Mouse (Mus musculus) CH12.LX (cell line): ENCODE measurements around the gene Krt8.

Experiments
- CHD1 ChIP-seq: IDR thresholded peaks from 2 replicates; pipeline ENCODE4 v1.6.1; 2012; ENCODE audit warnings: low read depth, low read length, improper control_type of control experiment, inconsistent platforms
- CTCF ChIP-seq, 2 experiments: IDR thresholded peaks in 1 of 2; conservative IDR thresholded peaks in 1 of 2; 2 replicates each; pipeline ENCODE4 v1.5.1; 2011 to 2012; ENCODE audit warnings: low read depth in 2 of 2, low read length in 2 of 2, improper control_type of control experiment in 1 of 2, inconsistent platforms in 1 of 2, mild to moderate bottlenecking in 1 of 2, moderate library complexity in 1 of 2
- MAFK ChIP-seq: IDR thresholded peaks from 2 replicates; pipeline ENCODE4 v1.6.1; 2011; ENCODE audit warnings: low read length, improper control_type of control experiment; ENCODE audit not compliant: insufficient replicate concordance
- NELFE ChIP-seq: IDR thresholded peaks from 2 replicates; pipeline ENCODE4 v1.6.1; 2011; ENCODE audit warnings: low read depth, low read length, improper control_type of control experiment
- POLR2A ChIP-seq: IDR thresholded peaks from 2 replicates; pipeline ENCODE4 v1.6.1; 2011; ENCODE audit warnings: low read depth, mild to moderate bottlenecking, improper control_type of control experiment, low read length

DNA sequence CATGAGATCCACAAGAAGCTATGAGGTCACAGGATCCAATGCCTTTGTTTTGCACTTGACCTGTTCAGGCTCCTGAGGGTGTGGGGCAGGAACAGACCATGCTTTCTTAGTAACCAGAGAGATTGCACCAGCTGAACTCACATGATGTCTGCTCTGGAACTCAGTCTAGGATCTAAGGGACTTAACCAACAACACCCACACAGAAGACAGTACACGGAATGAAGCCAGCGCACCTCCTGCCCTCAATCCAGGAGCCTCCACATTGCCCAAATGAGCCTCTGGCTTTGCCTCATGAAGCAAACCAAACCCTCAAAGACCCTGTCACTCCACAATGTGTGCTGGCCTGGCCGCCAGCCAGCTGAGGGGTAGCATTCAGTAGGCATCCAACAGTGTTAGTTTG, 45.4 kb downstream of the Krt8 start:
- no peak for TF ChIP-seq POLR2A
- TF ChIP-seq MAFK: no peak
- no peak for TF ChIP-seq CHD1
- TF ChIP-seq CTCF (conservative IDR thresholded peaks at IDR 0.05 in 1 of 2, IDR thresholded peaks at IDR 0.05 in 1 of 2; ENCODE audit: low read depth in 2 of 2, low read length in 2 of 2): no peak
- TF ChIP-seq NELFE: no peak
